Comparison of ENCODE assay signal across 1 mouse cellular context in genomic region chr7:127474378-127475070, GRCm38 (mm10).
TF ChIP-seq lines count a peak whose summit lies in the region.

No protein-coding gene starts in this region.

TF ChIP-seq in MEL, 35 proteins besides CTCF, POLR2A, EP300 and RAD21 (continued from another document):
- TF ChIP-seq ZKSCAN1 (IDR thresholded peaks at IDR 0.05; ENCODE audit: low read depth, low read length) (no peak), SIN3A (IDR thresholded peaks at IDR 0.05; ENCODE audit: low read length) (0 out of 2 replicates have a peak, but pooled peaks have one; percentile 8)
